In genomic region chr12:69892371-69893251, GRCm38 (mm10) we compare ENCODE assay signal across 8 mouse cellular contexts. TPM values are rescaled to one million over a fixed set of nuclear protein-coding genes. Genes with fewer than 3 reads are reported as not detected.
DNase-seq lines count a peak whose midpoint lies in the region; ATAC-seq lines count a peak whose summit lies in the region.

Gene Atl1, plus strand, starts transcription at chr12:69892614.
Gene Map4k5, minus strand, starts transcription at chr12:69893200.

- ATAC-seq in intestine, embryonic 15.5 days = peak; percentile 97
- ATAC-seq in megakaryocyte-erythroid progenitor cell, adult 5-6 weeks (replicated peaks; ENCODE audit: low FRiP score, low TSS enrichment, poor library complexity, severe bottlenecking) = peak; percentile 93

- peak within 1 kb of the TSS; percentile 69 for H3K4me2 ChIP-seq in intestine, embryonic 15.5 days (replicated peaks)

- peaks cover 18% of the 10 kb centered on the region for H3K4me1 ChIP-seq in intestine, embryonic 15.5 days (replicated peaks)

- no peaks in the 10 kb centered on the region for H3K36me3 ChIP-seq in intestine, embryonic 15.5 days

- peak within 1 kb of the TSS; percentile 96 for H3K27ac ChIP-seq in intestine, embryonic 15.5 days

- WGBS in intestine, embryonic 15.5 days = under 1% methylated on average over 118 of the region's 118 CpGs

- H3K27me3 ChIP-seq in intestine, embryonic 15.5 days (replicated peaks) = no peaks in the 10 kb centered on the region

- intact Hi-C loops in left cerebral cortex, postnatal 14 days (cut with DNase I) = loop anchor here (5.0 kb wide), 3 partner anchors 55 to 160 kb away; no protein-coding TSS in a partner anchor

- peak within 1 kb of the TSS; percentile 84 for H3K4me3 ChIP-seq in intestine, embryonic 15.5 days (replicated peaks)

- peak; percentile 95 for DNase-seq in adrenal gland, adult 2 months
- DNase-seq in embryo, embryonic 11 days = peak; percentile 96
- DNase-seq in gastrocnemius, postnatal 25 days = peak; percentile 88
- DNase-seq in left cerebral cortex, postnatal 14 days (ENCODE audit: low spot score in 2 of 2) = peak; percentile 88 to 91
- peak; percentile 93 for DNase-seq in right cerebral cortex, postnatal 14 days
- DNase-seq in urinary bladder, postnatal 25 days (ENCODE audit: low spot score) = peak; percentile 84

- peak within 1 kb of the TSS; percentile 94 for H3K9ac ChIP-seq in intestine, embryonic 15.5 days

- H3K9me3 ChIP-seq in intestine, embryonic 15.5 days = no peaks in the 10 kb centered on the region

RNA-seq across cellular contexts. Expression of gene Atl1, which starts in this region (rescaled TPM):
- 10 to 100 TPM in 1 of 2 experiments, 1 to 10 TPM in 1; 5.6 to 10.2 TPM for total RNA-seq in adrenal gland, adult 2 months (2021)
- polyA plus RNA-seq in adrenal gland, adult 2 months (2012; rRNA removed) = 1.4 and 1.7 TPM in 2 replicates
- total RNA-seq in gastrocnemius, postnatal 25 days (2021) = 1 to 10 TPM; 1.7 to 2.4 TPM
- polyA plus RNA-seq in intestine, embryonic 15.5 days (2015; fragmentation: Nextera tagmentation; extraction: Ambion mirVana) = 5.6 and 5.9 TPM in 2 replicates
- 100 to 1,000 TPM; 251 to 254 TPM for total RNA-seq in left cerebral cortex, postnatal 14 days (2021)
- total RNA-seq in megakaryocyte-erythroid progenitor cell, adult 5-6 weeks (2014; fragmentation: Nextera tagmentation) = 2.8 and 3.4 TPM in 2 replicates
- 3.1 and 6.5 TPM in 2 replicates for total RNA-seq in megakaryocyte-erythroid progenitor cell, adult 5-6 weeks (2017)

RNA-seq across cellular contexts. Expression of gene Map4k5, which starts in this region (rescaled TPM):
- total RNA-seq in adrenal gland, adult 2 months (2021) = 10 to 100 TPM; 26.7 to 33.3 TPM
- polyA plus RNA-seq in adrenal gland, adult 2 months (2012; rRNA removed) = 13.7 and 14.6 TPM in 2 replicates
- total RNA-seq in gastrocnemius, postnatal 25 days (2021) = 10 to 100 TPM; 19.2 to 20.4 TPM
- polyA plus RNA-seq in intestine, embryonic 15.5 days (2015; fragmentation: Nextera tagmentation; extraction: Ambion mirVana) = 22.0 and 25.4 TPM in 2 replicates
- 10 to 100 TPM; 40.4 to 43.6 TPM for total RNA-seq in left cerebral cortex, postnatal 14 days (2021)
- total RNA-seq in megakaryocyte-erythroid progenitor cell, adult 5-6 weeks (2014; fragmentation: Nextera tagmentation) = 24.2 and 33.9 TPM in 2 replicates
- 25.0 and 29.2 TPM in 2 replicates for total RNA-seq in megakaryocyte-erythroid progenitor cell, adult 5-6 weeks (2017)

Comparison
In these comparisons a context has a peak if more than half of its experiments do, and no peak if none do; other contexts are left out.
1. Peak in every context shown above with its lines: DNase-seq, ATAC-seq, H3K4me3 ChIP-seq and H3K27ac ChIP-seq.
2. RNA of gene Atl1 (total RNA-seq): 251 to 254 TPM in left cerebral cortex, postnatal 14 days; 5.6 to 10.2 TPM in adrenal gland, adult 2 months, 2.8 to 6.5 TPM in megakaryocyte-erythroid progenitor cell, adult 5-6 weeks and 1.7 to 2.4 TPM in gastrocnemius, postnatal 25 days; every median in the first group is over 10 times any median in the second.